Mouse (Mus musculus): ENCODE measurements around the gene Ackr3. TPM values are rescaled to one million over a fixed set of nuclear protein-coding genes. Genes with fewer than 3 reads are reported as not detected.

Ackr3 gene
- polyA plus RNA-seq, 1 experiment = 37.6 TPM

DNA sequence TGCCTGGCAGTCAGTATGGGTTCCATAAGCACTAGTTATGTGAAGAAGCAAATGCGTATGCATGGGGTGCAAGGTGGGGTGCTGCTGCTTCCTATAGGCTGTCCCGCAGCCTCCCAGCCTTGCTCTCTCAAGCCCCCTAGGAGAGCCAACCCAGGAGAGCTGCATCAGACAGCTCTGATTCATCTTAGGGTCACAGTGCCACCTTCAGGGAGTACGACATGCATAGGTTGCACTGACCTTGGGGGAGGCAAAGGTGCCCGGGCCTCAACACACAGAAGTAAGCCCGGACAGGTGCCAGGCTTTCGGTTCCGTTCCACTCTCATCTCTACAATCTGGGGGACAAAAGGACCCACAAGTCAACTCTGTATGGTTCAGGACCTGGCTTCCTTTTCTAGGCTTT is 41.8 kb downstream of the Ackr3 start:
- no peak for DNase-seq (ENCODE audit: low read depth)
- no peak for TF ChIP-seq POLR2A (IDR thresholded peaks at IDR 0.05; ENCODE audit: borderline replicate concordance, extremely low read depth, insufficient read depth, insufficient read length, poor library complexity, severe bottlenecking)
- peak; percentile 9; the same call in 1 of the 2 replicates for TF ChIP-seq CTCF (IDR thresholded peaks at IDR 0.05; ENCODE audit: borderline replicate concordance, extremely low read depth, insufficient read depth, insufficient read length)

DNA sequence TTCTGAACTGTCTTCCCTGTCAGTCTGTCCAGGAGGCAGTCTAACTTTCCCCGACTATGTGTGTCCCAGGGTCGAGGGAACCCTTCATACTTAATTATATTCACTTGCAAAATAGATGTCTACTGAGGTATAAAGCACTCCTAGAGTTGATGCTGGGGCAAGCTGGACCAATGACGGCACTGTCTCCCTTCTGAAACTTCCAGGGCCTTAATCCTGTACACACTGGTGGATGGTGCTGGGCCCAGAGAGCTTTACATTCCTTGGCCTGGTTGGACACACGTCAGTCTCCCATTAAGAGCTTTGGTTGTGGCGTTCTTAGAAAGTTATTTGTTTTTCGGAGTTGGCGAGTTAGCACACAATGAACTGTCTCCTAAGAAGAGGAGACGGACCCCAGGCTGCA is 42.3 kb downstream of the Ackr3 start:
- TF ChIP-seq POLR2A (IDR thresholded peaks at IDR 0.05; ENCODE audit: borderline replicate concordance, extremely low read depth, insufficient read depth, insufficient read length, poor library complexity, severe bottlenecking) = no peak
- no peak for TF ChIP-seq CTCF (IDR thresholded peaks at IDR 0.05; ENCODE audit: borderline replicate concordance, extremely low read depth, insufficient read depth, insufficient read length)
- no peak for DNase-seq (ENCODE audit: low read depth)

DNA sequence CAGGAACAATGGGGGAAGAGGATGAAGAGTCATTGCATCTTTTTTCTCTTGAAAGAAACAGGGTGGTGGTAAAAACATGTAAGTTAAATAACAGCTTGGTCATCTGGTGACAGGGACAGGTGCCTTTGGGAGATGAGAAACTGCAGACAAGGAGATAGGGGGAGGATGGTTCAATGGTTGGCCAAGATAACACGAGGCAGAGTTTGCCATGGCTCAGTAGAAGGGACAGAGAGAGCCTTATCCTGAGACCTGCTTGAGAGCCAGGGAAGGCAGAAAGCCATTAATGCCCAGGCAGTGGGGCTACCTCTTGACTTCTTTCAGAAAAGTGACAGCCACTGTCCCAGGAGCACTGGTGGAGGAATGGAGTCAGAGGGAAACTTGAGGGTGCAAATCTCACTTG is 43.0 kb downstream of the Ackr3 start:
- no peak for DNase-seq (ENCODE audit: low read depth)
- TF ChIP-seq POLR2A (IDR thresholded peaks at IDR 0.05; ENCODE audit: borderline replicate concordance, extremely low read depth, insufficient read depth, insufficient read length, poor library complexity, severe bottlenecking) = no peak
- TF ChIP-seq CTCF (IDR thresholded peaks at IDR 0.05; ENCODE audit: borderline replicate concordance, extremely low read depth, insufficient read depth, insufficient read length) = no peak

DNA sequence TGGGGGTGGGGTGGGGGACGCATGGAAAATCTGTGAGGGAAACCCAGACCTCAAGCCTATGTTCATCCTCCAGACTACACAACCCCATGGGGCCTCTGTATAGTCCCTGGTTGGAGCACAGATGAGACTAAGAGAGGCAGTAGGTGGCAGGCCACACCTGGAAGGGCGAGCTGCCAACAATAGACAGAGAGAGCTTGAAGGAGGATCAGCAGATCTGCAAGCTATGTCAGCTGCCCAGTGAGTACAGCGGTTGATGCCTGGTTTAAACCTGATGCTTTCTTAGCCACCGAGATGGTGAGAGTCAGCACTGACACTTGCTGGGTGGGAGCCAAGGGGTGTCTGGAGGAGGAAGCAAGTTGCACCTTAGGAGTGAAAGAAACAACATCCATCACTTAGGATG is 43.5 kb downstream of the Ackr3 start:
- DNase-seq (ENCODE audit: low read depth) = no peak
- TF ChIP-seq CTCF (IDR thresholded peaks at IDR 0.05; ENCODE audit: borderline replicate concordance, extremely low read depth, insufficient read depth, insufficient read length) = no peak
- TF ChIP-seq POLR2A (IDR thresholded peaks at IDR 0.05; ENCODE audit: borderline replicate concordance, extremely low read depth, insufficient read depth, insufficient read length, poor library complexity, severe bottlenecking) = no peak

DNA sequence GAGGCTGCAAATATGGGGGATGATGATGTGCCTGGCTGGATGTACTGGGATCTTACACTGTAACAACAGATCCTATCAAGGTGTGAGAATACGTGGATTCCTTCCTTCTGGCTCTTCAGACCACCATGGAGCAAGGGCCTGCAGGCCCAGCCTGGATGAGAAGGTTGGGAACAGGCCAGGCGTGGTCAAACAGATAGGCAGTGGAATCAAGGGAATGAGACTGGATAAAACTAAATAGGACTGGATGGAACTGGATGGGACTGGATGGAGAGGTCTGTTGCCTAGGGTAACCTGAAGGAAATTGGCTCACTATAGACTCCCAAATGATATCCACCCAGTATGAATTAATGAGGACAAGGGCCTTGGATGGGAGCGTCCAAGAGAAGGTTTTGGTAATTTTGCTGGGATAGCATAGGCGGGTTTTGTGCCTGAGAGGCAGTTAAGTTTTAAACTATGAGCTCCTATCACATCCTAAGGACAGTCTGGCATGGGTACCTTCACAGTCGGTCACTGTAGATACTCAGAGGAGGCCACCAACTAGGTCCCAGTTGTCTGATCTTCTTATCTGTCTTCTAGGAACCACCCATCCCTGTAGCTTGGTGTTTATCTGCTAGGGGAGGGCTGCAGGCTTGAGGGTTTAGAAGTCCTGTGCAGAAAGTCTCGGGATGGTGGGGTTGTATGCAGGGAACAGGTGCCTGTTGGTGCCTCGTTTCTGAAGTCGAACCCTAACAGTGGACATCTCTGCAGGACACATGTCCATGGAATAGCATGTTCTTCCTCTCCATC is 44.2 kb downstream of the Ackr3 start:
- no peak for DNase-seq (ENCODE audit: low read depth)
- no peak for TF ChIP-seq CTCF (IDR thresholded peaks at IDR 0.05; ENCODE audit: borderline replicate concordance, extremely low read depth, insufficient read depth, insufficient read length)

DNA sequence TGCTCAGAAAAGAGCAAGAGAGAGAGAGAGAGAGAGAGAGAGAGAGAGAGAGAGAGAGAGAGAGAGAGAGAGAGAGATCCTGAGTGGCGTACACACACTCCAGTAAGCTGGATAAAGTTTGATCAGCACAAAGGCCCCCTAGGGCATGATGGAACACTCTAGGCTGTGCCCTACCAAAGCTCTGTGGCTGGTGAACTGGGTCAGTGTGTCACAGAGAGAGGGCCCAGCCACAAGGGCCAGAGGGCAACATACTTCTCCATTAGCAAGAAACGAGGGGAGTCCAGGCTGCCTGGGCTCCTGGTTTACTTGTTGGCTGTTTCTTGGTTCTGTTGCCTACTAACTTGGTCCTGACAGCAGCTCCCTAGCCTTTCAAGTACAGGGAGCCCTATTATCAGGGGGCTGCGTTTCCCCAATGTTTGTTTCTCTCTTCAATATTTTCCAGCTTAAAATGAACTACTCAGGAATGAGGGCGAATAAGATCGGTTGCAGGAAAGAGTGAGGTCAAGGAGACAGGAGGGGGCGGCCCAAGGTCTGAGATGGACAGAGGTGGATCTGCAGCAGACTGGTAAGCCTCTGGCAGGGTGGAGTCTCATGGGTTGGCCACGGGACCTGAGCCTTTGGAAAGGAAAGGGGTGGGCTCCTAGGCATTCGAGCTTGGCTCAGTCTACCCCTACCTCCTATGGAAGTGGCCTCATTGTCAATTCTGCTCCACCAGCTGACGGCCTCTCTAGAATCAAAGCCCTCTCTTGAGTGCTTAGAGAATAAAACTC is 45.4 kb downstream of the Ackr3 start:
- TF ChIP-seq CTCF (IDR thresholded peaks at IDR 0.05; ENCODE audit: borderline replicate concordance, extremely low read depth, insufficient read depth, insufficient read length) (no peak), POLR2A (IDR thresholded peaks at IDR 0.05; ENCODE audit: borderline replicate concordance, extremely low read depth, insufficient read depth, insufficient read length, poor library complexity, severe bottlenecking) (no peak)
- peak; percentile 43 for DNase-seq (ENCODE audit: low read depth)

DNA sequence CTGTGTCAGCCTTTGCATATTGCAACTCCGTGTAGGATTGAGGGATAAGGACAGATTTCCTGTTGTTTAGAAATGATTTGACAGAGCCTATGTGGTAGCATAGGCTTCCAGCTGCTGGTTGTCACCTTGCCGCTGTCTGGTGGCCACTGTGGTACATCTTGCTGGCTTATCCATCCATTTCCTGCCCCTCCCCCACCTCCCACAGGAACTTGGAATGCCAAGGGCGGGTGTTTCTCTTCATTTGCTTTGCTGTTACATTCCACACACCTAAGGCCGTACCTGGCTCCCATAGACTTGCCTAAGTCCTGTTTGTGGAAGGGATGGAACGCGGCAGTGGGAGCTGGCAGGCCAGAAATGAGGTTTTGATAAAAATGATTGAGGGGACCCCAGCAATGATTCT is 46.6 kb downstream of the Ackr3 start:
- TF ChIP-seq CTCF (IDR thresholded peaks at IDR 0.05; ENCODE audit: borderline replicate concordance, extremely low read depth, insufficient read depth, insufficient read length) (no peak), POLR2A (IDR thresholded peaks at IDR 0.05; ENCODE audit: borderline replicate concordance, extremely low read depth, insufficient read depth, insufficient read length, poor library complexity, severe bottlenecking) (no peak)
- DNase-seq (ENCODE audit: low read depth) = no peak

DNA sequence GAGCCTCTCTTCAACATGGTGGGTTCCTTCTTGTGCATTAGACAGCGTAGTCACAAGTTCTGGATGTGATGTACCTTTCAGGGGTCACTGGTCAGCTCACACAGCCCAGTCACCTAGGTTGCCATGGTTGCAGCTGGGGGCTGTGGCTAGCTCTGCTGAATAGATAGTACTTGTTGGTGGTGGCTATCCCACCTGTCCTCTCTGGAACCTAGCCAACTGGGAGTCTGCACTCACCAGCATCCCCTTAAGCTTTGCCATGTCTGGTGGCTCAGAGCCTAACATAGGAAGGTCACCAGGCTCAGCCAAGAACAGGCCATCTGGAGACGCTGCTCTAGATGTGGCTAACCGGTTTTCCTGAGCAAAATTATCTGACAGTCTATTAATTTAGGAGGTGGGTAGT is 47.4 kb downstream of the Ackr3 start:
- peak; percentile 46 for DNase-seq (ENCODE audit: low read depth)
- TF ChIP-seq POLR2A (IDR thresholded peaks at IDR 0.05; ENCODE audit: borderline replicate concordance, extremely low read depth, insufficient read depth, insufficient read length, poor library complexity, severe bottlenecking) (no peak), CTCF (IDR thresholded peaks at IDR 0.05; ENCODE audit: borderline replicate concordance, extremely low read depth, insufficient read depth, insufficient read length) (no peak)

DNA sequence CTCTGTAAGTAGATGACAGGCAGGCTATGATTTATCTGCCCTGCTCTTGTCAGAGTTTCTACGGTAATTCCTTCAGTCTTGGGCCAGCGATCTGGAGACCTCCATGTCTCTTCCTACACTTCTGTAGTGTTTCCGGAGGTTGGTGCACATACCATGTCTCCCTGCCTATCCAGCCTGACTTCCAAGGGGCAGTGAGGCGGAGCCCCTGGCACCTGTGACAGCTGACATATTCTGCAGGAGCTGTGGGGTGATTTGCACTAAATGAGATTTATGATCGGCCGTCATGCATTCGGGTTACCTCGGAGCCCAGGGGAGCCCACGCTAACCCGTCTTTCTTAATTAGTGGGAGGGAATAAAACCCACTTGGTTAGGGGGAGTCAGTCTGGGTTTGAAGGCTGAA is 49.7 kb downstream of the Ackr3 start:
- no peak for DNase-seq (ENCODE audit: low read depth)
- no peak for TF ChIP-seq POLR2A (IDR thresholded peaks at IDR 0.05; ENCODE audit: borderline replicate concordance, extremely low read depth, insufficient read depth, insufficient read length, poor library complexity, severe bottlenecking)
- TF ChIP-seq CTCF (IDR thresholded peaks at IDR 0.05; ENCODE audit: borderline replicate concordance, extremely low read depth, insufficient read depth, insufficient read length) = no peak

DNA sequence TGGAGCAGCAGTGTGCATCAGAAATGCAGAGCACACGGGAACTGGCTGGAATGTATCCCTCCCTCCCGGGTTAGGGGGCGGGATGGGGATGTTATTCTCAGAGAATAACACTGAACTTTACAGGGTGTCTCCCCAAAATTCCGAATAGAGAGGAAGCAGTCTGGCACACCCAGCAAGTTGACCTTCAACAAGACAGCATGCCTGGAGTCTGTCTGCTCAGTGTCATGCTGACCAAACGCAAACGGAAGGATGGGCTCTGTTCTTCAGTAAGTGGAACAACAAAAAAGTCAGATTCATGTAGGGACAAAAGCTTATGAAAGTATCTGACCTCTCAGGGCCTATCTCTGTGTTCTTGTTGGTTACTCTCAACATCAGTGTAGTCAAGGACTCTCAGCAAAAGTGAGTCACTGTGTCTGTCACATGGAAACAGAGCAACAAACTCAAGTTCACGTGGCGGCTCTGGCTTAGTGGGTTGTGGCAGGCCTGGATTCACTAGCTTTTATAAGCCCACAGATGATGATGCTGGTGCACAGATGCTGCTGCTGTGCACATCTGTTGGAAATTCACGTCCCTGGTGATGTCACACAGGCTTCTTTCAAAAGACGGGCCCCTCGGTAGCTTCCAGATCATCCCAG is 54.6 kb downstream of the Ackr3 start:
- TF ChIP-seq CTCF (IDR thresholded peaks at IDR 0.05; ENCODE audit: borderline replicate concordance, extremely low read depth, insufficient read depth, insufficient read length) (no peak), POLR2A (IDR thresholded peaks at IDR 0.05; ENCODE audit: borderline replicate concordance, extremely low read depth, insufficient read depth, insufficient read length, poor library complexity, severe bottlenecking) (no peak)
- DNase-seq (ENCODE audit: low read depth) = no peak

DNA sequence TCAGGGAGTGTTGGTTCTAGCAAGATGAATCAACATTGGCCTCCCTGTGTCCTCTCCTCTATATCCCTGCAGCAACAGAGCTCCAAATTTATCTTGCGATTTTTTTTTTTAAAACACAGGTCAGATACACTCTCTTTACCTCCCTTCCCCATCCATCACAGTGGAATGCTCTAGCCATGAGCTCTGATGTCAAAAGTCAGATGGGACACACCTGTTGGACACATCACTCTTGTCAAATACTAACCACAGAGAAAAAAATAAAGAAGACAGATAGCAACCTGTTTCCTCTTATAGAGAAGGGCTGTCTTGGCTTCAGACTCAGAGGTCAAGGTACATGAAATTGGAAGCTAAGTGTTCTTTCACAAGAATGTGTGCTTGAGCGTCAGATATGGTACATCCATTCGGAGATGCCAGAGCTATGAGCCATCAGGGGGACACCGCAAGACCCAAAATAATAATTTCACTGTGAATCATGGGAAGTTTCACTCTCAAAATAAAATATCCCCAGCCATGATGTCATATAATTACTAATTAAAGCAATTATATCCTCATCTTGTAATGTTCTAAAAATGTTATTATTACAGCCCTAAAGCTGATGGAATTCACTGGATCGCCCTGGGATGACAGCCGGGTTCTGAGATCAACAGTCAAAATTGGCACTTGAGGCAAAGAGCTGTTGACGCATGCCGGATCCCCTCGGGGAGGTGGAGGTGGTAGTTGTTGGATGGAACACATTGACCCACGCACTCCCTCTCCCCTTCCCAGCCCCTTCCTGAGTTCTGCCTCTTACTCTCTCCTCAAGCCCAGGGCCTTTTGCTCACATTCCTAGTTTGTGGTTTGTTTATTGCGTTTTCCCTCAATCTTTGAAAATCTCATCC is 57.2 kb downstream of the Ackr3 start:
- no peak for DNase-seq (ENCODE audit: low read depth)
- no peak for TF ChIP-seq POLR2A (IDR thresholded peaks at IDR 0.05; ENCODE audit: borderline replicate concordance, extremely low read depth, insufficient read depth, insufficient read length, poor library complexity, severe bottlenecking)
- no peak for TF ChIP-seq CTCF (IDR thresholded peaks at IDR 0.05; ENCODE audit: borderline replicate concordance, extremely low read depth, insufficient read depth, insufficient read length)

Measured in brain, embryonic 14.5 days (tissue).